Mouse (Mus musculus) left cerebral cortex, adult 8-10 months (tissue): ENCODE results near the gene Mmp11. TPM values are rescaled to one million over a fixed set of nuclear protein-coding genes. Genes with fewer than 3 reads are reported as not detected.

Experiments used
- DNase-seq, 2 experiments: peaks; one replicate each; pipeline ENCODE4 v3.0.0; 2022; ENCODE audit warnings: low spot score in 2 of 2
- total RNA-seq, 4 experiments: library from RNA; stranded (reverse); gene quantifications; 2 replicates each; pipeline ENCODE4 v1.2.4; 2022

Mmp11 gene
- 1 to 10 TPM; 1.5 to 3.0 (median 1.7) TPM for total RNA-seq

GRCm38 (mm10) chr10:75935680-75936541 lies at the start of gene Mmp11:
Gene Mmp11 (minus strand): TSS chr10:75936496.
- DNase-seq = peak; percentile 69 to 72

GRCm38 (mm10) chr10:75979432-75979831 lies 43.1 kb upstream of the Mmp11 start:
- DNase-seq = no peak

DNA sequence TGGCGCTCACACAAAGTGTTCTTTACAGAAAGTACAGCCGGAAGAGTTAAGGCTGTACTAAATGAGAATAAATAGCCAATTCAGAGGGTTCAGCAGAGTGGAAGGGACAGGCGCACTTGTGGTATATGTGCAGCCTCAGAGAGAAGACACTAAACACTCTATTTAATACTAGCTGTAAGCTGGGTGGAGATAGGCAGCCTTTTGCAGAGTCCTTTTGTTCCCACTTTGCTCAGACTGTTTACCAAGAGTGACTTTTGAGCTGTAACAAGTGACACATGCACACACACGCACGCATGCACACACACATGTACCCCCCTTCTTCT lies 42.5 kb upstream of the Mmp11 start:
- DNase-seq = no peak

DNA sequence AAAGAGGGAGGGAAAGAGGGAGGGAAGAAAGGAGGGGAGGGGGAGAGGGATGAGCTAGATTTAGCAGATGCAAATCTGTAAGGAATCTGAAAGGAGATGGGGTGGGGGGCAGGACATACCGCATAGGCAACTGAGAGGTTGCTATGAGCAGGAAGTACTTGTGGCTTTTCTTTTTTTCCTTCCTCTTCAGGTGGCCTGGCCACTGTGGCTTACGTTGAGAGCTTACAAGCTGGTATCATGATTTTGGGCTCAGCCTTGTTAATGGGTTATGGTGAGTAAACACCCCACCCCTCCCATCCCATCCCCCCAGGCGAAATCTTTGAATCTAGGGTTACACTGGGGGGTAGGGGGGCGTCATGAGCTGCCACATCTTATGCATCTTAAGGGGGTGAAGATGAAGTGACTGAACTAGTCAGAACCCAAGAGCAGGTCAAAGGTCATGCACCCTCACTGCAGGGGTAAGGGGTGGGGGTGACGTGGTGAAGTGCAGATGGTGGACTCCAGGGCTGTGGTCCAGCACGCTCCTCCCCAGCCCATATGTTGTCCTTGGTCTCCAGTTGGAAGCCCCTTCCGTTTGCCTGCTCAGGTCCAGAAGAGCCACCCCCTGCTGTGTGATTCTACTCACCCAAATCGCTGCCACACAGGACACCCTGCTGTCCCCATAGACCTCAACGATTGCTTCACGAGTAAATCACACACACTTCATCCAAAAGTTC lies 42.0 kb upstream of the Mmp11 start:
- no peak for DNase-seq

- DNase-seq = no peak
Observed at GRCm38 (mm10) chr10:75975216-75975615, 38.9 kb upstream of the Mmp11 start.

DNA sequence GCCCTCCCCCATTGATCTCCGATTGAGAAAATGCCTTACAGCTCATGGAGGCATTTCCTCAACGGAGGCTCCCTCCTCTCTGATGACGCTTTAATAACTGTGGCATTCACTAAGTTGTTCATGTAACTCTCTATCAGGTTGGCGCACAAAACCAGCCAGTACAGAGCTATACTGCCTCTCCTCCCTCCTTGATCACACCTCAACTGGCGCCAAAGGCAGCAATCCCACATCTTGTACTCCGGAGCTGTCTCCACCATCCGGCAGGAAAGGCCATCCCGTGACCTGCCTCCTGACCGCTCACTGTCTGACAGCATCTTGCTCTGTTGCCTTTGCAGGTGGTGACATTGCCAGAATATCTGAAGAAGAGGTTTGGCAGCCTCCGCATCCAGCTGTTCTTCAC lies 37.5 kb upstream of the Mmp11 start:
- no peak for DNase-seq

- no peak for DNase-seq
Observed at GRCm38 (mm10) chr10:75954381-75954811, 18.1 kb upstream of the Mmp11 start, which contains the start of gene Gm5134. Gene Gm5134 (plus strand): TSS chr10:75954514.

- DNase-seq = no peak
Observed at GRCm38 (mm10) chr10:75951424-75952050, 15.2 kb upstream of the Mmp11 start.

DNA sequence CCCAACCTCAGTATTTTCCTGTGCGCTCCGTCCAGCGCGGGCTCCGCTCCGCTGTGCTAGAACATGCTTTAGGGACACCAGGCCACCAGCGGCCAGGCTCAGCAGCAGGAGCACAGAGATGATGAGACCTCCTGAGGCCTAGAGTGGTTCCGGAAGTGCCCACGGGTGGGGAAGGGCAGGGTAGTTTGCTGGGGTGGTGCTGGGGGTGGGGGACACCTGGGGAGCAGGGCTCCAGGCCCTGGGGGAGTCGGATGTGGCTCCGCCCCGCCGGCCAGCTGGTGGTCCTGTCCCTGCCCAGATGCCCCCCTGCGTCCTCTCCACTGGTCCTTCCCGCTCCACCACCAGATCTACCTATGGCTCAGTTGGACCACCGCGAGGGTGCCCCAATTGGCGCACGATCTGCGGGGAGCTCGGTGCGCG lies 14.5 kb upstream of the Mmp11 start:
- no peak for DNase-seq

DNA sequence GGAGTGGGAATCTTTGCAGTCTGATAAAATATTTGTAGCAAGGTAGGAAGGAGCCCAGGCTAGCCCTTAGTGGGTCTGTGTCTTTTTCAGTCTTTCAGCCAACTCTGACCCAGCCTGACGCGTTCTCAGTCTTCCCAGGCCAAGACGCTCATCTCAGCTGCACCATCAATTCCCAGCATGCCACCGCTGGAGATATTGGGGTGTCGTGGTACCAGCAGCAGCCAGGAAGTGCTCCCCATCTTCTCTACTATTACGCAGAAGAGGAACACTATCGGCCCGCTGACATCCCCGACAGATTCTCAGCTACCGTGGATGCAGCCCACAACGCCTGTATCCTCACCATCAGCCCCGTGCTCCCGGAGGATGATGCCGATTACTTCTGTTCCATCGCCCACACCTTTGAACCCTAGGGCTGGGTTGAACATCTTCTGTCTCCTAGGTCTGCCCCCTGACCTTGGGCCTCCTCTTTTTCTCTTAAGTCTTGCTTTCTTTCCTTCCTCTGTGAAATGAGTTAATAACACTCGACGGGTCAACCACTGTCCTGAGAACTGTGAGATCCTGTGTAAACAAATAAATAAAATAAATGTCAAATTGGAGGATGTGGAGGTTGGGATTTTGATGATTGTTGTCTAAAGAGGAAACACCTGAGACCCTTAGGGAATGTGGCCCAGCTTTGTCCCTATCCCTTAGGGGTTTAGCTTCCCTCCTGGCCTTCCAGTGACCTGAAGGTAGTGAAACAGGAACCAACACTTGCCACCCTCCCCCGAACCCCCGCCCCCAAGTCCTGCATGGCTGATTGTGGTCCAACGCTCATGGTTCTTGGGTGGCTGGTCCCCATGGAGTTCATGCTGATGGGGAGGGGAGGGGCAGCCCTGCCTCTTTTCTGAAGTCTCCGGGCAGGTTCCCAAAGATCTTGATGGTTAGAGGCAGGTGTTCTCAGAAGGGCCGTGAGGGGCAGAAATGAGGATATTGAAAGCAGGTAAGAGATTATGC lies 13.1 kb upstream of the Mmp11 start:
- DNase-seq = no peak

DNA sequence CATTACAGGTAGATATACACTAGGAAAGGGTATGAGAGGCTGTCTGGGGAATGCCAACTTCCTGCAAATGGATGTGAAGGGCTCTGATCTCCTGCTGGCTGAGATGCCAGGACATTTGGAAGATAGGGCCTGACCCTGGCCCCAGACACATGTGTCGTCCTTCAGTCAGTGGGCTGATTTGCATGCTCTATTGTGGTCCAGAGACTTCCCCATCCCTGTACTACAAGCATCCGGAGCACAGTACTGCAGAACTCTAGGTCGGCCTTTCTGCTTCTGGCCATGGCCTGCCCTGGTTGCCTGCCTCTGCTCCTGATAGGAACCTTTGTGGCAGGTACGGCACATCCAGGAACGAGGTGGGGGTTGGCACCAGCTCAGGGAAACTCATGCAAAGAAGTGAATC lies 11.8 kb upstream of the Mmp11 start:
- DNase-seq = no peak

DNA sequence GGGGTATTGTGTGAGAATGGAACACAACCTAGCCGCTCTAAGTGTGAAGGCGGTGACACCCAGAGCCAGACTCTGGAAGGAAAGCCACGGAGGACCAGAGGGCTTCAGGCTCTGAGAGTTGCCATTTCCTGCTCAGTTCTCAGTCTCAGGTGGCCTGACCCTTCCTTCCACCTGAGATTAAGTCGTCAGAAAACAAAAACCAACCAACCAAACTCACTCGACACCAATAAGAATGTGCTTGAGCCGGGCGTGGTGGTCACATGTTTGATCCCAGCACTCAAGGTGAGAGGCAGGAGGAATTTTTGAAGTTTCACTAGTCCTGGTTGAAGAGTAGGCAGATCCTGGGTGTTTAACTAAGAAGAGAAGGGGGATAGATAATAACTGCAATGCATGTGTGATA lies 9.6 kb upstream of the Mmp11 start:
- DNase-seq = no peak

GRCm38 (mm10) chr10:75945213-75945612 lies 8.9 kb upstream of the Mmp11 start:
- no peak for DNase-seq

- no peak for DNase-seq
Observed at GRCm38 (mm10) chr10:75944066-75944772, 7.9 kb upstream of the Mmp11 start.

DNA sequence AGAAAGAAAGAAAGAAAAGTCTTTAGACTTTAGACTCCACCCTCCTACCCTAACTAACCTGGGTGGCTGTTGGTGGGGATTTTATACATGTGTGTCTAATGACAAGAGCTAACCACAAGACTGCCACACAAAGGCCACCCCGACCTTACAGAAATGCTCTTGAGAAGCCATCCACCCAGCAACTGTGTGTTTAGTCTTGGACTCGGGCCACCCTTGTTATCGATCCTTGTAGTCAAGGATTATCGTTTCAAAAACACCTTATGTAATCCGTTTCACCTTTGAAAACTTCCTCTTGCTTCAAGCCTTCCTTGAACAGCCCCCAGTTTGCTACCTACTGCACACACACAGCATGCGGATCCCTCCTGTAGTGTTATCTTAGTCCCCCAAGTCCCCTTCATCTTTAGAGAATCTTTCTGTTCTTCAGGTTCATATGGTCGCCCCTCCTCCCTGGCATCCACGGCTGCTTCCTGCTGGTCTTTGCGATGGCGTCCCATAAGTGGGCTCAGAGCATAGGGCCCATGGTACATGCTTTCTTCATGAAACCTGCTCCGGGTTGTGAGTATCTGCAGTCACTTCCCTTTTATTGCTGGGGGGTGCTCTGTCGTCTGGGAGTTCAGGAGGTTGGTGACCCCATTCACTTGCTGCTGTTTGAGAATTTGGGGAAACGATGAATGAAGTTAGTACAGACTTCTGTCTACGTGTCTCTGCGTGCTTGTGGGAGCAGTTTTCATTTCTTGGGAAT lies 6.6 kb upstream of the Mmp11 start, which contains the start of gene Vpreb3:
TSS of gene Vpreb3 (plus strand) at position 322 of the 742 bp plus-strand sequence.
- DNase-seq = no peak

DNA sequence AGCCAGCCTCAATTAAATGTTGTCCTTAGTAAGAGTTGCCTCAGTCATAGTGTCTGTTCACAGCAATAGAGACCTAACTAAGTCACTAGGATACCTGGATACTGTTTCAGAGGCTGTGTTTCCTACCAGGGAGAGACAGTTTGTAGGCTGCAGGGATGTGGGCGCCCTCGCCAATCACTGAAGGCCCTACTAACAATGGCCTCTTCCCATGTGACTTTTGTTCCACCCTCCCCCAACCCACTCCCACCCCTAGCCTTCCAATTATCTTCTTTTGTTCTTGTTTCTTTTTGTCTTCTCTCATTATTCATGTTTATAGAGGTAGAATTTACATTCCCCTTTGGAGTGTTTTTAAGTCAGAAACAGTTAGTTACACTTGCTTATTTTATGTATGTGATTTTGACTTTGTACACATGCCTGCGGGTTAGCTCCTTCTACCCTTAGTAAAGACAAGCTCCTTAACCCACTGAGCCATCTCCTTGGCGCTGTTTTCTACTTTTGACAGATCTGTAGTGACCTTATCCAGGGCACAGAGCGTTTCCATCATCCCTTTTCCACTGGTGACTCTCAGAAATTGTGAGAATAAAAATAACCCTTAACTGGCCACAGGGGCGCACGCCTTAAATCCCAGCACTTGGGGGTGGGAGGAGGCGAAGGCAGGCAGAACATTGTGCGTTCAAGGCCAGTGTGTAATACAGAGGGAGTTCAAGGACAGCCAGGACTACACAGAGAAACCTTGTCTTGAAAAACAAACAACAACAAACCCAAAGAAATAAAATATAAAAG lies 4.9 kb upstream of the Mmp11 start:
- DNase-seq = no peak

GRCm38 (mm10) chr10:75940520-75940919 lies 4.2 kb upstream of the Mmp11 start, which contains the start of gene Gm867:
Gene Gm867 (minus strand): TSS chr10:75940672.
- DNase-seq = no peak

GRCm38 (mm10) chr10:75939481-75940234 lies 3.4 kb upstream of the Mmp11 start:
- DNase-seq = peak in 1 of 2 experiments; percentile 47
